Mouse (Mus musculus) spleen, postnatal 14 days (tissue): ENCODE measurements around the gene BC005624.
A peak's percentile ranks its signal among the peaks of the same experiment; 100 is the strongest.
"Not testable (repeated sequence)": the region's sequence is repeated elsewhere in the genome, so short reads cannot be mapped to it uniquely, and the experiment has no call there.

ENCODE experiments used
- DNase-seq, 2 experiments: peaks; one replicate each; pipeline ENCODE4 v3.0.0; 2021 to 2022; ENCODE audit warnings: low spot score in 2 of 2

BC005624 gene

DNA sequence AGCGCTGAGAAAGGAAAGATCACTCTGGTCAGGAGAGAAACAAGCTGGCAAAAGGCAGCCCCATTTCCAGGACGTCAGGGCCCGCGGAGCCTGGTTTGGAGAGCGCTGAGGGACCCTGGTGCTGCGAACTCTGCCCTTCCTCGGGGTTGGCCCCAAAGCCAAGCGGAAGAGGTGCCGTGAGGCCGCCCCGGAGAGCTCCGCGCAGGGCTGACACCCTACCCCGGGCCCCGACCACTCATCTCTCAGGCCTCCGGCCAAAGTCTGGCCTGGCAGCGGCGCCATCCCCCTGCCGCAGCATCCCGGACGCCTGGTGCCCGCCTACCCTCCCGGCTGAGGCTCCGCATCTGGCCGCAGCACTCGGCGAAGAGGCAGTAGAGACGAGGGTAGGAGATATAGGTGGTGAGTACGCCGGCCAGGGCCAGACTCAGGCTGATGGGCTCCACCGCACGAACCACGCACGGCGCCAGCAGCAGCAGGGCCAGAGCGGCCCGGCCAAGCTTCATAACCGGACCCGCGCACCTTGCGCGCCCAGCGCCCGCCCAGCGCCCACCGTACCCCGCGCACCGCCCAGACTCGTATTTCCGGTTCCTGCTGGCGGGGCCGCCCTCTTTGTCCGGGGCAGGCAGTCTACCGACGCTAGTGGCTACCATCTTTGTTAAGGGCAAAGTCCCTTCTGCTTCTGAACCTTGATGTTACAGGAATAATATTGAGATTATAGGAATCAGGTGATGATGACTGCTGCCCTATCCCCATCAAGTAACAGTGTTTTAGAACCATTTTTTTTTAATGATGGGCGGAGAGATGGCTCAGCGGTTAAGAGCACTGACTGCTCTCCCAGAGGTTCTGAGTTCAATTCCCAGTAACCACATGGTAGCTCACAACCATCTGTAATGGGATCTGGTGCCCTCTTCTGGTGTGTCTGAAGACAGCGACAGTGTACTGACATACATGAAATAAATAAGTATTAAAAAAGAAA, 14.4 kb downstream of the BC005624 start, which contains the start of gene Tor1a:
TSS of gene Tor1a (minus strand) at position 582 of the 976 bp plus-strand sequence.
- peak; percentile 72 to 81 for DNase-seq

DNA sequence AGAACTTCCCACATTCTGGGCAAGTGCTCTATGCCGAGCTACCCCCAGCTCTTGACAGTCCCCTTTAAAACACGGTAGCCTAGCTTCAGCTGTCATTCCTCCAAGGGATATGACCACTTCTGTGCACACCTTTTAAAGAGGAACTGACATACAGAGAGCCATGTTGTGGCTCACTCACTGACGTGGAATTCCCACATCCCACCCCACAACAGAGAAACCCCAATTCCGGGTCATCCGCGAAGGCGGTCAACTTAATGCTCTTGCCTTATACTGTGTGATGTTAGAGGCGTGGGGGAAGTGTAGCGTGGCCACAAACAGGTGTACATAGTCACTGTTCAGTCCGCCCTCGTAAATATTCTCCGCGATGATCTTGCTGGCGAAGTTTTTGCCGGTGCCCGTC, 15.2 kb downstream of the BC005624 start:
- no peak for DNase-seq

DNA sequence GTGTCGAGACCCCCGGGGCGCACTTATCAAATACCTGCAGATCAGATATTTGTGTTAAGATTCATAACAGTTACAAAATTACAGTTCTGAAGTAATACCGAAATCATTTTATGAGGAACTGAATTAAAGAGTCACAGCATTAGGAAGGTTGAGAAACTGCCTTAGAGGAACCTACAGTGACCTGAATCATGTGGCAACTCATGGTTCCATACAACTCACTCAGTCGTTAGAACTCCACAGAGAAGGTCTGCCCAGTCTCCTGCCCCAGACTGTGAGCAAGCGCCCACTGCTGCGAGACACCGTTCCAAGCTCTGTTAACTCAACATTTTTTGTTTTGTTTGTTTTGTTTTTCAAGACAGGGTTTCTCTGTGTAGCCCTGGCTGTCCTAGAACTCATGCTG, 16.4 kb downstream of the BC005624 start:
- DNase-seq: no peak

- DNase-seq: no peak
Observed at GRCm38 (mm10) chr2:30962570-30963254, 19.3 kb downstream of the BC005624 start.

DNA sequence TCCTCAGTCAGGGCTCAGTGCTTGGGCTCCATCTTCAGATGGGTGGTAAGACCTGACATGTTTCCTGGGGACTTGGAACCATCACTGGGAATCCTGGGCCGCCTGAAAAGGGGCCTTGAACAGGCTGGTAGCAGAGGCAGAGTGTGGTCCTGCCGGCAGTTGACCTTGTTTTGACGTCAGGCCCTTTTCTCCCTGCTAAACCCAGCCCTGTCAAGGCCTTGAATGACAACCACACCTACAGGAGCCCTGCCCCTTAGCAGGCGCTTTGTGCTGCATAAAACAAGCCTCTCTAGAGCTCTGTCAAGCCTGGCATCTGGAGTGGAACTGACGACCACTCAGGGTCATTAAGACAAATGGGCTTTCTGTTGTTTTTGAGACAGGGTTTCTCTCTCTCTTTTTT, 22.1 kb downstream of the BC005624 start:
- no peak for DNase-seq

DNA sequence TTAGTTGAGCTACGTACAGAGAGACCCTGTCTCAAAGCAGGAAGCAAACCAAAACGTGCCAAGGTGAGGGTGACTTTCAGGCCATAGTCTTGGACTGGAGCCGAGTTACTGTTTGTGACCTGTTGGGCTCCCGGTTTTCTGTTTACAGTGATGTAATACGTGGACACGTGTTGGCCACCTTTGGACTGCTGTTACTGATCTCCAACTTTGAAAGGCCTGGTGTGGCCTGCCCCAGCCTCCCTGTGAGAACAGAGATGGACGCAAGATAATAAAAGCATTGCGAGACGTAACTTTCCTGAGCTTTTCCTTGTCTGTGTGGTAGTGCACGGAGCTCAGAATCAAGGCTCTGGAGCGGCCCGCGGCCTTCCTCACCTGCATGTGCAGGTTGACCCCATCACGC, 23.3 kb downstream of the BC005624 start:
- DNase-seq: no peak

GRCm38 (mm10) chr2:30957511-30957910, 24.5 kb downstream of the BC005624 start:
- no peak for DNase-seq

- DNase-seq: no peak
Observed at GRCm38 (mm10) chr2:30954797-30955196, 27.2 kb downstream of the BC005624 start.

DNA sequence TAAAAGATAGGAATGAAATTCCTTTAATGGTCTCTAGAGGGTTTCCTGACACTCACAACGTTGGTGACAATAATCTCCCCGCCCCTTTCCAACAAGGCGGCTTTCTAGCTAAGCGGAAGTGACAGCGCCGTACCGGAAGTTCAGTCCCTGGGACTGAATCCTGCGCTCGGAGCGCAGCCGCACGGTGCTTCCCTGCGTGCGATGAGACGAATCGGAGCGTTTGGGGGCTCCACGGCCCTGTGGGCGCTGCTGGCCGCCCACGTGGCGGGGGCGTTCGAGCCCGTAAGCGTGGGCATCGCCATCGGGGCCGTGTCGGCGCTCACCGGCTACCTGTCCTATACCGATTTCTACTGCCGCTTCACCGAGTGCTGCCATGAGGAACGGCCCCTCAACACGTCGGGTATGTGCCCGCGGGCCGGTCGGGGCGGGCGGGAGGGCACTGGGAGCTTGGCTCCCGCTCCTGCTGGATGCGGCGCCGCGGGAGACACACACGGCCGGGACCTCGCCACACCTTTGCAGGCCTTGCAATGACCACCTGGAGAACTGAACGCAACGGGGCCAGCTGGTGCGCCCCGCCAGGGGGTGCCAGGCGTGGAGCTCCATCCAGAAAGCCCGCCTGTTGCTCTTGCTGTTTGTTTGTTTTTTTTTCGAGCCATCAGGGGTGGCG, 29.0 kb downstream of the BC005624 start, which contains the start of gene Tor1b:
TSS of gene Tor1b (plus strand) at position 136 of the 667 bp plus-strand sequence.
- DNase-seq: peak; percentile 57 to 73

GRCm38 (mm10) chr2:30952457-30952823, 29.6 kb downstream of the BC005624 start:
- no peak for DNase-seq

DNA sequence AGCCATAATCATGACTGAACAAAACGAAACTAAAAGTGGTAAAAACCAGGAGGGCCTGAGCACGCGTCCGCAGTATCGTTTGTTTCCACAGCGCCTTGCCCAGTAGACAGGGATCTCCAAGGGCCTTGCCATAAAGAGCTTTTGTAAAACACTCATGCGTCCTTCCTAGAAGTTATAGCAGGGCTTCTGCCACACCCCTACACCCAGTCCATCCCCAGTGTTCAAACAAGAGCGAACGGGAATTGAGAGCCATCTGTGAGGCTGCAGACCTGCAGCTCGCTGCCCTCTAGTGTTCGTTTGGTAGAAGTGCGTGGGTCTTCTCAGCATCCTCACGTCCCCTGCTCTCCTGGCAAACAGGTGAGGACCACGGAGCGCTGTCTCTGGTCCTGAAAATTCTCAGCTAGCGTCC, 39.4 kb downstream of the BC005624 start:
- DNase-seq: peak; percentile 25 to 53

DNA sequence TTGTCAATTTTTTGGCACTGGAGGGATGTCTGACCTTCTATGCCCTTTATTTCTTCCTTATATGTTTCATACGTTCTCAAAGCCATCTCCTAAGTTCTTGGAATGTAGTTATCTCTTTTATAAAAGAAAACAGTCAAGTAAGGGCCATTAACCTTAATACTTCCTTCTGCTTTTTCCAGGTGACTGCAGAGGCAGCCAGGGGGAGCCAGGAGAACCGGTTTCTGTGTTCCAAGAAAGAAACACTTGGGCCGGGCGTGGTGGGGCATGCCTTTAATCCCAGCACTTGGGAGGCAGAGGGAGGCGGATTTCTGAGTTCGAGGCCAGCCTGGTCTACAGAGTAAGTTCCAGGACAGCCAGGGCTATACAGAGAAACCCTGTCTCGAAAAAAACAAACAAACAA, 39.9 kb downstream of the BC005624 start:
- not testable (repeated sequence) for DNase-seq

- DNase-seq: no peak
Observed at GRCm38 (mm10) chr2:30941586-30941985, 40.4 kb downstream of the BC005624 start.

GRCm38 (mm10) chr2:30938574-30938991, 43.4 kb downstream of the BC005624 start:
- no peak for DNase-seq

GRCm38 (mm10) chr2:30937731-30938130, 44.3 kb downstream of the BC005624 start:
- DNase-seq: no peak

DNA sequence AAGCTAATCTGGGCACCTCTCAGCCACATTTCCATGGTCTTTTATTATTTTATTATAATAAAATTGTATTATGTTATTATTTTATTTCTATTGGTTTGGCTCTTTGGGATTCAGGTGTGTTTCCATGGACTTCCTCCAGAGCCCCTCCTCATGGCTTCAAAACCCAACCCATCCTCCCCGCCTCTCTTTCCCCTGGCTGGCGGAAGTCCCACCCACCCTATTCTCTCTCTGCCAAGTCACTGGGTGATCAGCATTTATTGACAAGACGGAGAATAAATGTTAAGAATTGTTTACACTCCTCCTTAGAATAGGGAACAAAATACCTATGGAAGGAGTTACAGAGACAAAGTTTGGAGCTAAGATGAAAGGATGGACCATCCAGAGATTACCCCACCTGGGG, 45.2 kb downstream of the BC005624 start:
- no peak for DNase-seq

- DNase-seq: peak; percentile 44 to 69
Observed at GRCm38 (mm10) chr2:30933917-30934450, 48.0 kb downstream of the BC005624 start.

DNA sequence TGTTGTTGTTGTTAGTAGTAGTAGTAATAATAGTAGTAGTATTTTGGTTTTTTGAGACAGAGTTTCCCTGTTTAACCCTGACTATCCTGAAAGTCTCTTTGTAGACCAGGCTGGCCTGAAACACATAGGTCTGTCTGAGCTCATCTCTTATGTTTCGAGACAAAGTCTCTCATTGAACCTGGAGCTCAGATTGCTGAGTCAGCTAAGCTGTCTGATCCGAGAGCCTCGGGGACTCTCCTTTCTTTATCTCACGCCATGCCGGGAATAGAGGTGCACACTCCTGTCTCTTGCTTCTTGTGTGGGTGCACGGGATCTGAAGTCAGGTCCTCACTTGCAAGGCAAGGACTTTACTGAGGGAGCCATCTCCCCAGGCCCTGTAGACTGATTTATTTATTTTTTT, 49.0 kb downstream of the BC005624 start:
- no peak for DNase-seq

DNA sequence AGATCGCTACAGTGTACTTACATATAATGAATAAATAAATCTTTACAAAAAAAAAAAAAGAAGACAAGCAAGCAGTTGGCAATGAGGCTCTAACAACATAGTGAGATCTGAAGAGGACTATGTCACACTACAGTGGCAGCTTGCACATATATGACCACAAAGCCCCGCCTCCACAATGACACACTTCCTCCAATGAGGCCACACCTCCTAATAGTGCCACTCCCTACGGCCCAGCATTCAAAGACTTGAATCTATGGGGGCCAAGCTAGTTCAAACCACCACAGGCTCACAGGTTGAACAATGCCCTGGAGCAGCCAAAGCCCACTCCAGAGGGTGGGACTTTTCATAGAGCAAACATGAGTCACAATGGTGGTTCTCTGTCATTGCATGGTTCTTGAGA, 50.1 kb downstream of the BC005624 start:
- DNase-seq: no peak

- DNase-seq: not testable (repeated sequence)
Observed at GRCm38 (mm10) chr2:30930846-30931245, 51.2 kb downstream of the BC005624 start.

- DNase-seq: peak; percentile 22 to 33
Observed at GRCm38 (mm10) chr2:30929483-30930045, 52.4 kb downstream of the BC005624 start, which contains the start of gene Ptges. Gene Ptges, minus strand, starts transcription at chr2:30929863.
